Comparison of ENCODE assay signal across 14 mouse cellular contexts in the genomic region with DNA sequence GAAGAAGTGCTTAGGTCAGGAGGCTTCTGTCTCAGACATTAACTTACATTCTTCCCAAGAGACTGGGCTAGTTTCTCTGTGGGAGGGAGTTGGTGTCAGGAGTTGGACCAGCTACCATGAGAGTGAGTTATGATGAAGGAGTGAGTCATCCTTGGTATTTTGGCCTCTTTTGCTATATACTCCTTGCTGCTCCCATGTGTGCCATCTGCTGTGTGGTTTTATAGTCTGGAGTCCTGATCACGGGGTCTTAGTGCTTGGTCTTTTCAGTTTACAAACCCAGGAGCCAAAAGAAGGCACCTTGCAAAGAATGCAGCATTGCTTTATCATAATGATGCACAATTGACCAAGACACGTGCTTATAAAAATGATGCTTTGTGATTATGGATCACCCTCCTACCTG. TPM values are rescaled to one million over a fixed set of nuclear protein-coding genes. Genes with fewer than 3 reads are reported as not detected.
A peak's percentile ranks its signal among the peaks of the same experiment; 100 is the strongest.
DNase-seq lines count a peak whose midpoint lies in the region; ATAC-seq and TF ChIP-seq lines count a peak whose summit lies in the region.
"Had no signal": no experiment of that assay in that cellular context is flagged by ENCODE, and none has a peak within 500 bp of the region (broad histone marks: within the 10 kb centered on the region; RNA-seq: fewer than 3 reads in every experiment).

No protein-coding gene starts in this region.

- H3K4me3 ChIP-seq in liver, embryonic 11.5 days (ENCODE audit: low read depth, low read length) = no peak overlapping the region
- no peak overlapping the region for H3K4me3 ChIP-seq in liver, postnatal 0 days (ENCODE audit: low read depth, low read length)
- no peak overlapping the region for H3K4me3 ChIP-seq in myocyte
- H3K4me3 ChIP-seq: embryonic facial prominence, embryonic 15.5 days; liver, embryonic 13.5 days; midbrain, embryonic 15.5 days had no signal

- H3K79me2 ChIP-seq in myocyte (ENCODE audit: control insufficient read depth, insufficient read depth) = no peaks in the 10 kb centered on the region

- H3K9ac ChIP-seq in liver, embryonic 11.5 days (ENCODE audit: low read depth, low read length) = no peak overlapping the region
- H3K9ac ChIP-seq in liver, postnatal 0 days (replicated peaks) = no peak overlapping the region
- H3K9ac ChIP-seq: embryonic facial prominence, embryonic 15.5 days; liver, embryonic 13.5 days; midbrain, embryonic 15.5 days had no signal

- H3K27me3 ChIP-seq in liver, embryonic 11.5 days (replicated peaks; ENCODE audit: control insufficient read depth, insufficient read depth, low read length) = no peaks in the 10 kb centered on the region
- no peaks in the 10 kb centered on the region for H3K27me3 ChIP-seq in liver, postnatal 0 days (ENCODE audit: insufficient read depth, low read length)
- H3K27me3 ChIP-seq in myocyte (ENCODE audit: control insufficient read depth, insufficient read depth, insufficient read length) = no peaks in the 10 kb centered on the region
- H3K27me3 ChIP-seq: embryonic facial prominence, embryonic 15.5 days; liver, embryonic 13.5 days; midbrain, embryonic 15.5 days had no signal

- ATAC-seq in liver, embryonic 11.5 days (replicated peaks; ENCODE audit: low FRiP score) = no peak
- ATAC-seq in liver, postnatal 0 days = no peak
- no peak for ATAC-seq in erythroid progenitor cell, adult 5-6 weeks (replicated peaks; ENCODE audit: low FRiP score, poor library complexity, severe bottlenecking)
- ATAC-seq: activated CD4-positive, CD25-positive, alpha-beta regulatory T cell, adult 4 months; midbrain, embryonic 15.5 days had no signal

- no peak overlapping the region for H3ac ChIP-seq in myocyte (ENCODE audit: control insufficient read depth, insufficient read length)

- peak; percentile 3 for DNase-seq in cerebellum, adult 9-11 months
- no peak for DNase-seq in cerebellum, postnatal 4 days (ENCODE audit: low spot score in 2 of 2)
- DNase-seq in liver, embryonic 11.5 days (ENCODE audit: low spot score) = peak; percentile 24
- DNase-seq in liver, postnatal 0 days = no peak
- DNase-seq in adipocyte (ENCODE audit: low spot score) = peak; percentile 16
- DNase-seq: heart, adult 18-20 months; kidney, adult 11 months; liver, embryonic 13.5 days; lung, postnatal 36 days had no signal

- H3K9me3 ChIP-seq in liver, embryonic 11.5 days (ENCODE audit: control insufficient read depth, low read length) = no peaks in the 10 kb centered on the region
- H3K9me3 ChIP-seq in liver, postnatal 0 days (ENCODE audit: low read length) = no peaks in the 10 kb centered on the region
- H3K9me3 ChIP-seq: embryonic facial prominence, embryonic 15.5 days; liver, embryonic 13.5 days; midbrain, embryonic 15.5 days had no signal

- H3K36me3 ChIP-seq in liver, embryonic 11.5 days (ENCODE audit: control insufficient read depth, insufficient read depth, low read length) = no peaks in the 10 kb centered on the region
- H3K36me3 ChIP-seq in liver, postnatal 0 days (replicated peaks; ENCODE audit: insufficient read depth, low read length) = no peaks in the 10 kb centered on the region
- no peaks in the 10 kb centered on the region for H3K36me3 ChIP-seq in myocyte (ENCODE audit: control insufficient read depth, insufficient read depth)
- H3K36me3 ChIP-seq: embryonic facial prominence, embryonic 15.5 days; liver, embryonic 13.5 days; midbrain, embryonic 15.5 days had no signal

- no peaks in the 10 kb centered on the region for H3K4me1 ChIP-seq in liver, embryonic 11.5 days (replicated peaks; ENCODE audit: control insufficient read depth, insufficient read depth, low read length)
- H3K4me1 ChIP-seq in liver, postnatal 0 days (ENCODE audit: insufficient read depth) = no peaks in the 10 kb centered on the region
- H3K4me1 ChIP-seq: embryonic facial prominence, embryonic 15.5 days; liver, embryonic 13.5 days; midbrain, embryonic 15.5 days had no signal

- TF ChIP-seq EP300 in liver, postnatal 0 days (IDR thresholded peaks at IDR 0.05; ENCODE audit: low read depth) = no peak

- no peak overlapping the region for H3K27ac ChIP-seq in liver, embryonic 11.5 days (ENCODE audit: low read depth, low read length)
- no peak overlapping the region for H3K27ac ChIP-seq in liver, postnatal 0 days (ENCODE audit: low read depth)
- H3K27ac ChIP-seq: embryonic facial prominence, embryonic 15.5 days; liver, embryonic 13.5 days; midbrain, embryonic 15.5 days had no signal

- WGBS in liver, embryonic 11.5 days = 72% methylated on average over 2 of the region's 2 CpGs
- 67% methylated on average over 2 of the region's 2 CpGs for WGBS in liver, postnatal 0 days (ENCODE audit: insufficient replicate concordance)

- no peak for TF ChIP-seq CTCF in liver, postnatal 0 days (IDR thresholded peaks at IDR 0.05; ENCODE audit: low read depth)

- no peak for TF ChIP-seq POLR2A in myocyte (IDR thresholded peaks at IDR 0.05; ENCODE audit: insufficient read length, low read depth)

- no peak overlapping the region for H3K4me2 ChIP-seq in liver, embryonic 11.5 days
- no peak overlapping the region for H3K4me2 ChIP-seq in liver, postnatal 0 days (ENCODE audit: low read depth, low read length)
- H3K4me2 ChIP-seq in myocyte (ENCODE audit: low read depth) = peak overlapping the region; percentile 67
- H3K4me2 ChIP-seq: embryonic facial prominence, embryonic 15.5 days; liver, embryonic 13.5 days; midbrain, embryonic 15.5 days had no signal

TF ChIP-seq in myocyte, 11 proteins besides CTCF, POLR2A, EP300 and RAD21:
- TF ChIP-seq TCF12 (IDR thresholded peaks at IDR 0.05; ENCODE audit: insufficient read depth, poor library complexity, severe bottlenecking) (no peak), MAX (IDR thresholded peaks at IDR 0.05; ENCODE audit: low read depth) (no peak), USF1 (IDR thresholded peaks at IDR 0.05; ENCODE audit: low read depth) (peak; percentile 77), SRF (IDR thresholded peaks at IDR 0.05; ENCODE audit: control insufficient read depth, insufficient read length, low read depth) (no peak), CEBPB (IDR thresholded peaks at IDR 0.05; ENCODE audit: insufficient read depth, poor library complexity, severe bottlenecking) (no peak), E2F4 (IDR thresholded peaks at IDR 0.05; ENCODE audit: insufficient read depth) (no peak), MYOD1 (IDR thresholded peaks at IDR 0.05; ENCODE audit: control insufficient read depth in 1 of 3, insufficient read length in 2 of 3, low read depth in 2 of 3) (peak in 2 of 3 experiments; percentile 36 to 46), MYOG (IDR thresholded peaks at IDR 0.05; ENCODE audit: control insufficient read depth in 1 of 3, insufficient read depth in 1 of 3, insufficient read length in 2 of 3, low read depth in 2 of 3) (peak in 1 of 3 experiments; percentile 22), POLR2AphosphoS2 (IDR thresholded peaks at IDR 0.05; ENCODE audit: insufficient read length, low read depth) (no peak), TCF3 (IDR thresholded peaks at IDR 0.05; ENCODE audit: insufficient read length, low read depth) (no peak), REST (IDR thresholded peaks at IDR 0.05; ENCODE audit: insufficient read depth, insufficient read length) (no peak)

RNA-seq across cellular contexts. Expression of gene Zfp503, which starts 56.6 kb away (rescaled TPM):
- 3.1 and 4.1 TPM in 2 replicates for polyA plus RNA-seq in liver, embryonic 11.5 days (2014; fragmentation: Nextera tagmentation; extraction: Ambion mirVana)
- 0.99 and 1.1 TPM in 2 replicates for polyA plus RNA-seq in liver, postnatal 0 days (2015; fragmentation: Nextera tagmentation; extraction: Ambion mirVana)
- polyA plus RNA-seq in myocyte (2012; fragmentation: generic; extraction: Trizol) = 5.4 TPM
- total RNA-seq in erythroid progenitor cell, adult 5-6 weeks (2015; ENCODE audit: low replicate concordance) = not detected in 2 replicates
- not detected in 2 replicates for total RNA-seq in erythroid progenitor cell, adult 5-6 weeks (2017; ENCODE audit: low replicate concordance)
- polyA plus RNA-seq: activated CD4-positive, CD25-positive, alpha-beta regulatory T cell, adult 4 months had no signal

Comparison
In these comparisons a context has a peak if more than half of its experiments do, and no peak if none do; other contexts are left out.
1. DNase-seq: peak in cerebellum, adult 9-11 months (single experiment), liver, embryonic 11.5 days (single experiment) and adipocyte (single experiment); none in cerebellum, postnatal 4 days (0 of 2) and liver, postnatal 0 days (single experiment).